9 mouse cellular contexts compared by ENCODE assay signal in the genomic region with DNA sequence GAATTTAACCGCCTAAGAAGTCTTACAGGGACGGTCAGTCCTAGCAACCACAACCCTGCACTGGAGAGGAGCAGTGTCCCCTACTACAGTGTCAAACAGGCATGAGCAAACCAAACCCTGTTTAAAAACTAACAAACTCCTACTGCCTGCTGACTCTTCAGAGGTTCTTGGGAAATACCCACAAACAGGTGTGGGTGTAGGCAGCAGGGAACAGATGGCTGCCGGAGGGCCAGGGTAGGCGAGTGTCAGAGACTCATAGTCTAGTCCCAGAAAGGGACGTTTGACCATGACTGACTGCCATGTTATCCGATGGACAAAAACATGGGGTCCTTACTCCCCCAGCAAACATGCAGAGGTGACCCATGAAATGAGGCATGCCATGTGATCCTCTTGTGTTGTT.
"Had no signal": no experiment of that assay in that cellular context is flagged by ENCODE, and none has a peak within 500 bp of the region (broad histone marks: within the 10 kb centered on the region; RNA-seq: fewer than 3 reads in every experiment).

No protein-coding gene starts in this region.

- DNase-seq: kidney, adult 11 months; kidney, adult 9 months; kidney, postnatal 36 days; layer of hippocampus, adult 9-11 months; lung, embryonic 14.5 days; lung, postnatal 10 days; lung, postnatal 4 days; midbrain, embryonic 14.5 days; thymus, postnatal 4 days had no signal
